Mouse (Mus musculus) spleen, adult 12 weeks (tissue): ENCODE data around the gene B4galnt3.

ENCODE experiments used
- DNase-seq: peaks from one replicate; pipeline ENCODE4 v3.0.0; 2022; ENCODE audit warnings: low spot score

The B4galnt3 gene

DNA sequence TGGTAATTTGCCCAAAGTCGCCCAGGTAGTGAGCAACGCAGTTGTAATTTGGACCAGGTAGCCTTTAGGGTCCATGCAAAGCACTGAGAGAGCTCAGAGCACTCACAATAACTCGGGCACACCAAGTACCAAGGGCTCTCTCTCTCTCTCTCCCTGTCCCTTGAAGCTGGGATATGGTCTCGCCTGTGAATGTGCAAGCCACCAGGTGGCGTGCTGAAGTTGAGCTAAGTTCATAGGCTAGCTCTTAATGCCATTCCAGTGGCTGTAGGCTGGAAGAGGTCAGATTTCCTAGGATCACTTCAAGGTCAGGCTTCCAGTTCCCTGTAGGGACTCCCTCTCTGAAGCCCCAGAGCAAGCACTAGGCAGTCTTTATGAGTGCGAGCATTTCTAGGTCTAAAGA, 71.7 kb downstream of the B4galnt3 start:
- DNase-seq = no peak

DNA sequence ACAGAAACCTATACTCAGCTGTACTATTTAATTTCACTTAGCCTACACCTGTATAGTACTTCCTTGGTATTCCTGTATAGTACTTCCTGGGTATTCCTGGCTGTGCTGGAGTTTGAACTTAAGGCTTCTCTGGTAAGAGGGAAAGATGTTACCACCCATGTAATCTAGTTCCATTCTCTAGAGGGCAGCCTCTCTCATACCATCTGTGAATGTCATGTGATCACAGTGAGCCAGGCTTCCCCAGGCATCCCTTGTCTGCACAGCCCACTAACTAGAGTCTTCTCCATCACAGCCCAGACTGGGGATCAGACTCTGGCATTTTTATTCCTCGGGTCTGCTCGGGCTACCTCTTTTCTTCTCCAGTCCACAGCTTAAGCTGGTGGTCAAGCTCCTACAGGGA, 75.1 kb downstream of the B4galnt3 start:
- DNase-seq = no peak

DNA sequence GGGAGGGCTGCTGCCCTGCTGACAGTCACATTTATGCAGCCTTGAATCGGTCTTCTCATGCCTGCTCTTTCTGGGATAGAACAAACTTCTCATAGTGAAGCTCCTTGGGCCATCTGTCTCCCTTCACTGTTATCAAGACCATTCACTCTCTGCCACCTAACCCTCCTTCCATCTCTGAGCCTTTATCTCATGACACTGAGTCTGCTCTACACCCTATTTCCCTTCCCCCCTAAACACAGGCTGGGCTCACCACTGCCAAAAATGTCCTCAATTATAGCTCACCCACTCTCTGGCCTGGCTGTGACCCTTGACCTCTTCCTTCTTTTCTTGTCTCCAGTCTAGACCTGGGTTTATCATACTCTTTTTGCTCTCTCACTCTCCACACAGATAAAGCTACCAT, 77.7 kb downstream of the B4galnt3 start:
- peak; percentile 34 for DNase-seq

DNA sequence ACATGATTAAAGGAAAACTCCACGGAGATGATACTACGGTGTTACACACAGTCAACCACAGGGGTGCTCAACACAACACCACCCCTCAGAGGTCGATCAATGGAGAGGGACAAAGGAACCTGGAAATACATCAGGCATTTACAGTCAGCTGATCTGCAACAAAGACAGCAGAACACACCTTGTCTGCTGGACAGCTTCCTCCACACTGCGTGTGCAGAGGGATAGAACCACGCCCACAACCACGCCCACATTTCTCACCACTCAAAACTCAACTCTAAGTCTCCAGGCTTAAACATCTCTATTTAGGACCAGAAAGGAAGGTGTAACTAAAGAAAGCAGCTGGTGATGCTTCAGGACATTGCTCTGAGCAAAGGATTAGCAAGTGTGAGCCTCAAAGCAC, 82.8 kb downstream of the B4galnt3 start:
- no peak for DNase-seq

DNA sequence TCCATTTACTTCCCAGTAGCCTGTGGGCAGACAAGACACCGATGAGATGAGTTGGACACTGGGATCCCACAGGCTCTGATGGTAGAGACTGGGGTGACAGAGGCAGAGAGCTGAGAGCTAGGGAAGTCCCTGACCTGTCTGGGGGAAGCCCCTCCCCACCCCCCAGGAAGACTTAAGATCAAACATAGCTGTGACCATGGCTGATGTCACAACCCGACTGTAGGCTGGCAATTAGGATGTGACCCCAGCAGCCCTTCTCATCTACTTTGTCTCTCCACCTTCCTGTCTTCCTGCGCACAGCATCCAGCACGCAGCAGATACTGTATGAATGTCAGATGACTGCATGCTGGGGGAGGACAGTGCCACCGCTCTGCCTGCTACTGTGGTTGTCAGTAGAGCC, 87.8 kb downstream of the B4galnt3 start:
- no peak for DNase-seq

DNA sequence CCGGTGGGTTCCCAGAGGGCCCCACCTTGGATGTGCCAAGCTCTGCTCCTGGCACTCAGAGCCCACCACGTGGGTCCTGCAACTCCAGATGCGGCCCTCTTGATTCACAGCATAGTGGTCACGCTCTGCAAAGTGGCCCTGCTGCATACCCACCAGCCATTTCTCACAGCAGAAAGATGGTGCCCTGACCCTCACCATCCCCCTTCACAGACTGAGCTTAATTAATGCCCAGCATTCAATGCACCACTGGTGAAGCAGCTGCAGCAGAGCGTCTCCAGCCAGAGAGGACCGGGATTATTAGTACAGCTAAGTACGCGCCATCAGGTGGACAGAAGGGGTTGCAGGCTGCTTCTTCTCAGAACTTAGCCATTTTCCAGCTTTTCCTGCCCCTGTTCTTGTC, 92.0 kb downstream of the B4galnt3 start:
- no peak for DNase-seq

DNA sequence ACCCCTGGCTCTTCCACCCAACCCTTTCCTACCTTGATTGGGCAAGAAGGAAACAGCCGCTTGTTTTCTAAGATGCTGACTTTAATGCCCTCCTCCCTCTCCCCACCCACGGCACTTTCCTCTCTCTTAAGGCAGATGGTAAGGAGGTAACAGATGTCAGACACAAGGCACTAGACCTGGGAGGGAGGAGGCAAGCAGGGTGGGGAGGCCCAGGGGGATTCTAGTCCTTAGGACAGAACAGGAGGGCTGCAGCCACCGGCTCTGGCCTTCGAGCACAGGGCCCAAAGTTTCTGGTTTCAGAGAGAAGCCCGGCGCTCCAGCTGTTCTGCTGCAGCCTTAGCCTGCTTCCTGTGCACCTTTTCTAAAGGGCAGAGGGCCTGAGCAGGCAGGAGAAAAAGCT, 92.4 kb downstream of the B4galnt3 start:
- no peak for DNase-seq

DNA sequence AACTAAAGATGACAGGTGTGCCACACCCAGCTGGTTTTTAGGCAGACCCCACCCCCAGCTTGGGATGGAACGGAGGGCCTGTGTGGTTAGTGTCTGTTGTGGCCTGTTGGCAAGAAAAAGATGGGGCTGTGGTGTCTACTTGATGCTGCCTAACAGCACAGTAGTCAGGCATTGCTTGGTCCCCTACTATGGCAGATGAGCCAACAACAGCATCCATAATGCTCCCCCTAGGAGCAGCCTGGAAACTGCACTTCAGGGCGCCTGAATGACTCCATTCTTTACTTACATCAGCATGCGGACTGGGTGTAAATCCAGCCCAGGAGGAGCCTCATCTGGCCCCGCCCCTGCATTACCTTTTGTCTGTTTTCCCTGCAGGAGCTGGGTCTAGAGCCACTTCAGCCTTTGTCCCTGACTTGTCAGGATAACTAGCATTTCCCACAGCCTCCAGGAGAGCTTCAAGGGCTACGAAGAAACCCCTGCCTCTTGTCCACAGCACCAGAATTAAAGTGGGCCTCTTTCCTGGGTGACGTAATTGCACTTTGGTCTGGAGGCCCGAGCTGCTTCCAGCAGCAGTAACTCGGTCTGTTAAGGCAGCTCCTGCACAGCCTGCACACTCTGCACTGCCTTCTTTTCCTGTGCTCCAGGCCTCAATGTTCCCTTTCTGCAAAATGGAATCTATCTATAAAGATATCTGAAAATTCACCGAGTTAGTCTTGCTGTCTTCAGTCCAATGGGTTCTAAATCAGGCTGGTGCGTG, 94.5 kb downstream of the B4galnt3 start:
- DNase-seq = no peak

DNA sequence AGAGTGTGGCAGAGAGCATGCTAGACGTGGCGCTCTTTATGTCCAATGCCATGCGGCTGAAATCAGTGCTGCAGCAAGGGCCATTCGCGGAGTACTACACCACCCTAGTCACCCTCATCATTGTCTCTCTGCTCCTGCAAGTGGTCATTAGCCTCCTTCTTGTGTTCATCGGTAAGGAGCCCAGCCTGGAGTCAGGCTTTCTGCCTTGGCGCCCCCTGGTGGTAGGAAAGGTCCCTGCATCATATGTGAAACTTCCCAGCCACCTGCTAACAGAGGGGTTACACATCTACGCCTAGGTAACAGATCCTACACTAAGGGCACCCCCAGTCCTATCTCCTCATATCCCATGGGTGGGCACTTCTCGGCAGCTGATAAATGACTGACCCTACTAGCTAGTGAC, 96.4 kb downstream of the B4galnt3 start:
- DNase-seq = peak; percentile 73

DNA sequence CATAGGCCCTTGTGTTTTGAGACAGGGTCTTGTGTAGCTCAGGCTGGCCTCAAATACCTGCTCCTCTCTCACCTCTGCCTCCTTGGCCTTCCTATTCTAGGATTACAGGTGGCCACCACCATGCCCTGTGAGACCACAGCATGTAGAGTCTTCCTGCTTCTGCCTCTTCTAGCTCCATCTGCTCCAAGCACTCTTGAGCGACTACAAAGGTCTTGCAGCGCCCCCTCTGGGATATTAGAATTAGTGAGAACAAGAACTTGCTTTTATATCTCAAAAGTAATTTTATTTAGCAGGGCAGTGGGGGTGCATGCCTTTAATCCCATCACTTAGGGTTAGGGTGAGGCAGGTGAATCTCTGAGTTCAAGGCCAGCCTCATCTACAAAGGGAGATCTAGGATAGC, 97.5 kb downstream of the B4galnt3 start:
- DNase-seq = no peak

DNA sequence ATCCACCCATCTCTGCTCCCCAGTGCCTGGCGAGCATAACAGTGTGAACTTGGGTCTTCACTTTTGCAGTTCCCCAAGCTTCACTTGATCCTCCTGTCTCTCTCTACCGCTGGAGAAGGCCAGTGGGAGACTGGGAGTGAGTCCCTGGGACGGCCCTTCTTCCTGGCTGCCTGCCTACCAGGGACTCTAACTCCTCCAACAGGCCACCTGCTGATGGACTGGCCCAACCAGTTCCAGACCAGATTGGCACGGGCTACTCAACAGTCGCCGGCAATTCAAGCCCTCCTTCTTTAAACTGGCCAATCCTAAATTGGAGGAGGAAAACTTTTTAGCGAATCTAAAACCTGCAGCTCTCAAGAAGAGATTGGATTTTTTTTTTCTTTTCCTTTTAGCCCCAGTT, 99.4 kb downstream of the B4galnt3 start:
- DNase-seq = no peak

DNA sequence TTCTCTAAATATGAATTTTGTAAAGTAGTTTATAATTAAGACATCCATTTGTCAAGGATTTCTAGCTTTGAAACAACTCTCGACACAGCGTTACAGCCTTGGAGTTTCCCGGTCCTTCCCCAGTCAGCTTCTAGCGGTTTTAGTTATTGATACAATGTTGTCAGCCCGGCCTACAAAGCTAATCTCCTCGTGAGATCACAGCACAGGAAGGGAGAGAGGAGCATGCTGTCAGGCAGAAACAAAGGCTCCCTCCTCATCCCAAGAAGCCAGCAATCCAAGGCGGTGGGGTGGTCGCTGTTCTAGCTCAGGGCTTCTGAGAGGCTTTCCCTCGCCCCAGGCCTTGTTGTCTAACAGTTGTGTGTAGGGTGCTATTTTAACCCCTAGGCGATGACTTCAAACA, 100.1 kb downstream of the B4galnt3 start:
- no peak for DNase-seq

DNA sequence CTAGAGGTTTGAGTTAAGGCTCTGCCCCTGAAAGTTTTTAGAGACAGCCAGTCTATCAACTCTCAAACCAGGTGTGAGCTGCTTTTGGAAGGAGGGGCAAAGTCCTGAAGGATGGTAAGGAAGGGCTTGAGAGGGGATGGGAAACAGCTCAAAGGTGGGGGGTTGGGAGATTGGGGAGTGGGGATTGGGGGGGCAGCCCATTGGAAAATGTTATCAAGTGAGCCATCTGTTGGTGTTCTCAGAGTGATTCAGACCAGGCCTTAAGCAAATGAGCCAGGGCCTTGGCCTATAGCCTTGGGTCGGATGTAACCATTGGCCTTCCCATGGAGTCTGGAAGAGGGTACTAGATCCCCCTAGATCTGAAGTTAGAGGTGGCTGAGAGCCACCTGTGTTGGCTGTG, 100.6 kb downstream of the B4galnt3 start:
- no peak for DNase-seq

DNA sequence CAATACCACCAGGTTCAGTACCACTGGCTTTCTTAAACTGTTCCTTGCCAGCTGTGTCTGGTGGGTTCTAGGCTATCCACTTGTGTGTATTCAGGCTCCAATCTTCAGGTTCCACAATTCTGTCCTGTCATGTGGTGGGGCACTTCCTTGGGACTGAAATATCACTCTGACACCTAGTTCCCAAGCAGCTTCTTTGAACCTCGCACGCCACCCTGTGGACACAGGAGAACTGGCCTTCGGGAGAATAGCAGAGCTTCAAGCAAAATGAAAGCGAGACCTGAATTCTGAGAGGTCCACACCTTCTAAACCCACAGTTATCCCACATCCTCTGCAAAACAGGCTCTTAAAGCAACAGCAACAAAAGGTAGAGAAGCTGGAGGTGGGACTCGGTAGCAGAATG, 101.2 kb downstream of the B4galnt3 start:
- peak; percentile 79 for DNase-seq

DNA sequence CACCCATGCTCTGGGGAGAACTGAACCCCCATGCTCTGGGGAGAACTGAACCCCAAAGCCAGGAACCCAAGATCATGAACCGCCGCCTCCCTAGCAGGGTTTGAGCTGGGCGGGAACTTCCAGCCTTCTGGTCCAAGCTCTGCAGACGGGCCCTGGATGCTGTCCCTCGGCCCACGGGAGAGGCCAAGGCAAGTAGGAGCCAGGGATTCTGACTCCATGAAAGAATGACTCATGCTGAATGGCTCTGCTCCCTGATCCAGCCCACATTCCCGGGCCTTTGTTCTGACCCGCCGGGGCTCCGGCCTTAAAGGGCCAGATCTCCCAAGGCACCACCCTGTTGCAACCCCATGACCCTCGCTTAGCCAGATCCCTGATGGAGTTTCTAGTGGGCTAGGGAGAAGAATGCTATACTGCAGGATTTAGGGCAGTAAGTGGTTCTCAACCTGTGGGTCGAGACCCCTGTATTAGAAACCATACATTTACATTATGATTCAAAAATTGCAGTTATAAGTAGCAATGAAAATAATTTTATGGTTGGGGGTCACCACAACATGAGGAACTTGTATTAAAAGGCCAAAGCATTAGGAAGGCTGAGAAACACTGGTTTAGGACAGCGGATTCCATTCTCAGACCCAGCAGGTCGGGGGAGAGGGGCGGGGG, 102.0 kb downstream of the B4galnt3 start:
- no peak for DNase-seq

DNA sequence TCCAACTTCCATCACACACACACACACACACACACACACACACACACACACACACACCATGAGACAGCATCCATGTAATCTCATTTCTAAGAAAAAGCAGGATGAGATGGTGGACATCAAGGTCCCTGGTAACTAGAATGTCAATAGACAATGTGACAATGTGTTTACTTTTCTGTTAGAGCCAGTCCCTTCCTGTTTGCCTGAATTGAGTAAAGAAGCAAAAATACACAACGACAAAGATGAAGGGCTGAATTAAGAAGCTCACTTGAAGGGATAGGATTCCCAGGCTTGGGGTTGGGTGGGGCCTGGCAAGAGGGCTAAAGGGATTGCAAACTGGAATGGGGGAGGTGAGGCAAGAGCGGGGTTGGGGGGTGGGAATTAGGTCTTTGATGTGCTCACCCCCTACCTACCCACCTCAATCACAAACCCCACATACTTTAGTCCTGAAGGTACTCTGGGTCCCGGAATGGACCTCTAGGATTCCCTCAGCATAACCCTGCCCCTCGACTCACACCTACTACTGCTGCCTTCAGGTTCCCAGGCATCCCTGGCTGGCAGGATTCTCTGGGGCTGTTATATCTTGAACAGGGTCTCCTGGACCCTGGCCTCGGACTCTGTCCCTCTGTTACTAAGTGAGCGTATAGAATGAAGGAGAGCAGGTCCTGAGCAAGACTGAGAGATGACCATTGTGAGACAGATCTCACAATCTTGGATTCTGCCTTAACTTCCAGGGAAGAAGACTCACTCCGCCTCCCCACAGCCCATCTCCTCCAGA, 102.8 kb downstream of the B4galnt3 start:
- no peak for DNase-seq

DNA sequence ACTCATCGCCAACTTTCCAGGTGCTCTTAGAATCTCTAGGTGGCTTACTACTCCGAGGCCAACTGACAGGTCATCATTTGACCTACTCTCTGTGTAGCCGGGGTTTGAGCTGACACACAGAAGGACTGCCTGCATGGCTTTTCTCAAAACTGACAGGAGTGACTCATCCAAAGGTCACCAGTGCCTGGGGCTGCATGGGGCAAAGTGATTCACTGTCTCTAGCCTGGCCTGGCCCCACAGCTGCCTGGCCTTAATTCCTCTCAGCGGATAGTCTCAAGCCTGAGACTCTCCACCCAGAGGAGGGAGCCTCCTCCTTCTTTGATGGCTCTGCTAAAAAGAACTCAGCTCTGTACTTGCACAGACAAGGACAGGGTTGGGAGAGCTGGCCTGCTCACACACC, 103.4 kb downstream of the B4galnt3 start:
- DNase-seq = no peak

DNA sequence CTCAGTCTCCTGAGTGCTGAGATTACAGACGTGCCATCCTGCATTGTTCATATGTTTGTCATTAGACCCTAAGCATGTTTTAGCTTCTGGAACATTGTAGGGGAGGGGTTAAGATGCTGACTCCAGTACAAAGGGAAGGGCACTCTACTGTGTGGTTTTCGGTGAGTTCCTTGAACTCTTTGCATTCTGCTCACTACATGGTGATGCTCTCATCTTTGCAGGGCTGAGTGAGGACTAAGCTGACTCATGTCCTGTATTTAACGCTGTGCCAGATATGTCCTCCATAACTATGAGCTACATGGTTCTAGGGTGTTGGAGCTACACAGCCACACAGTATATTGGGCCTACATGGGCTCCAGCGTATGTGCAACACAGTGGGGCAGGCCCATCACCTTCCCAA, 104.0 kb downstream of the B4galnt3 start:
- DNase-seq = no peak

DNA sequence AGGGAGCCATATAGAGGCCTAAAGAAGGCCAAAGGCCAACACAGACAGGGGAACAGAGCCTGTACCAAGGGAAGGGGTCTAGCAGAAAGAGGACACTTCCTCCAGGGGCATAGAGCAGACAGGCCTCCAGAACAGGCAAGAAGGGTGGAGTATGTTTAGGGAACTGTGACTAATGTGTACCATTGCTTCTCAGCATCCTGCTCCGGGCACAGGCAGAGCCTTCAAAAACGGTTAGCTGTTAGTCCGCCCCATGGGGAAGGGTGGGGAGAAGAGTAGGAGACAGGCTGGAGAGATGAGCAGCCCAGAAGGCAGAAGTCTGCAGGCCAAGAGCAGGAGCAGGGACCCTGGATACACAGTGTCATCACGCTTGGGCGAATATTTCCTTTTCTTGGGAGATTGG, 105.1 kb downstream of the B4galnt3 start:
- DNase-seq = no peak

DNA sequence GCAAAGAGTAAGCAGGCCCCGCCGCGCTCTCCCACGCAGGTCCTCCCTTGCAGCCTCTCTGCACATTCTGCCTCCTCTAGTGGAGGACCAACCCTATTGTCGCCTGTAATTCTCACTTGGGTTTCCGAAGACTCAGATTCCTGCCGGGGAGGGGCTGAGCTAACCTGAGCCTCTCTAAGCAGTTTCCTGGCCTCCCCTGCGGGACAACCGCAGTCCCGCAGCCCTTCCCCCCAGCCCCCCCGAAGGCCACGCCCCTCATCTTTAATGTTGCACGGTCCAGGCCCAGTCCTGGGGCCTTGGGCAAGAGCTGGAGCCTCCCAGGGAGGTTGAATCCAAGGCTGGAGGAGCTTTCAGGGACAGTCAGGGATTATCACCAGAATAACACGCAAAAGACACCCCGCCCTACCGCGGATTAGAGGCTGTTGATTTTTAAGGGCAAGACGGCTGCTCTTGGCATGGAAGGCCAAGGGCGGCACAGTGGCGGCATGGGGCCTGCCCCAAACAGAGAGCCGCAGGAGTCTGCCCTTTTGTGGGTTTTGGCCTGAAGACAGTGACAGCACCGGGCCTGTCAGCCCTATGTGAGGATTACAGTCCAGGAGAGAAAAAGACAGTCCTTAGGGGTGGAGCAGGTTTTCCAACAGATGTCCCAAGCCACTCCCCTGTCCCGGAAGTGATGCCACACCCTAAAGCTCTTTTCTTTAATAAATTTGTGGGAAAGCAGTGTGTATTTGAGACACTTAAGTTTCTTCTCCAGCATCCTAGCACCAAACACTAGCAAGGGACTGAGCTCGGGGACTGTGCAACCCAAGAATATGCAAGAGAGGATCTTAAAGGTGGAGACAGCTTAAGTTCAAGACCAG, 105.8 kb downstream of the B4galnt3 start:
- peak; percentile 32 for DNase-seq

DNA sequence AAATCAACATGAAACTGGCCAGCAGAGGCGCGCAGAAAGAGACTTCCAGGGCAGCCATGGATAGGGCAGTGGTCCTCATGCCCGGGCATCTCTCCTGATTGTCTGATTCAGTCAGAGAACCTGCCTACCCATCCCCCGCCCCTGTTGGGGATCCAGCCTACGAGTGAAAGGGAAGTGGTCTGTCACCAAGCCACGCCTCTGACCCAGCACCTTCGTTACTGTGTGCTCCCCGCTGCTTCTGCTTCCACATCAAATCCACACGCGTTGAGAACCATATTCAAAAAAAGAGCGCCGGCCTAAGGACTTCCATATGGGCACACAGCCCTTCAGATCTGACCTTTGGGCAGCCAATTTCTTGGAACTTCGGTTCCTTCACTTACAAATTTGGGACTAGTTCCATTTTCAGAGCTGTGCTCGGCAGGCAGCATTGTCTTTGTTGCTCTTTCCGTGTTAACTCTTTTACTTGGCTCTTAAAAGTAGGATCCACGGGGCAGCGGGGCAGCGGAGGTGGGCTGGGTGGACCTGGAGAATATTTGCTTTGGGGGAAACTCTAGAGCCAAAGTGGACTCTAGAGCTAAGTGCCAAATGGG, 106.7 kb downstream of the B4galnt3 start:
- peak; percentile 56 for DNase-seq

DNA sequence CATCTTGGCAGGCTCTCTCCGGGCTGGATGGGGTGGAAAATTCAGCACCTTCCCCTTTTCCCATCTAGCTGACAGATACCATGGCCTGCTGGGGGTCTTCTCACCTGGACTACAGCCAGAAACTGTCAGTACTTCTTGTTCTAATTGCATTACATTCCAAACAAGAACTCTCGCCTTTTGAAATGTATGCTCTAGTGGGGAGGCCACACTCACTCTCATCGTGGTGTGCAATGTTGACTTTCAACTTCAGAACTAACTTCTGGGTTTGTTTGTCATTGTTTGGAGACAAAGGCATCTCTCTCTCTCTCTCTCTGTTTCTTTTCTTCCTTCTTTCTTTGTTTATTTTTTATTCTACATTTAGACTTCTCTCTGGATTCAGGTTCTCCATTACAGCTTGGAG, 107.8 kb downstream of the B4galnt3 start:
- DNase-seq = no peak
